Mouse (Mus musculus) embryonic facial prominence, embryonic 13.5 days (tissue): Measurements from ENCODE around the gene Lyl1. TPM values are rescaled to one million over a fixed set of nuclear protein-coding genes. Genes with fewer than 3 reads are reported as not detected.

Source experiments
- ATAC-seq: fragments of 200-750 bp; cut with Nextera tagmentation; 2 replicates; pipeline ENCODE4 v1.8.0; 2017; ENCODE audit warnings: low read depth; ENCODE audit not compliant: insufficient number of reproducible peaks, insufficient read depth, low FRiP score, low TSS enrichment
- H3K27ac ChIP-seq: fragments of 300-500 bp; sonication (generic); 2 replicates; pipeline ENCODE4 v1.5.1; 2015; ENCODE audit warnings: moderate library complexity, mild to moderate bottlenecking, inconsistent platforms
- H3K27me3 ChIP-seq: fragments of 300-500 bp; sonication (generic); 2 replicates; pipeline ENCODE4 v1.6.1; 2015; ENCODE audit warnings: mild to moderate bottlenecking, inconsistent platforms
- H3K36me3 ChIP-seq: fragments of 300-500 bp; sonication (generic); 2 replicates; pipeline ENCODE4 v1.6.1; 2015; ENCODE audit warnings: mild to moderate bottlenecking, inconsistent platforms
- H3K4me1 ChIP-seq: fragments of 300-500 bp; sonication (generic); 2 replicates; pipeline ENCODE4 v1.6.1; 2015; ENCODE audit warnings: inconsistent platforms
- H3K4me2 ChIP-seq: fragments of 300-500 bp; sonication (generic); 2 replicates; pipeline ENCODE4 v1.6.1; 2015; ENCODE audit warnings: moderate library complexity, mild to moderate bottlenecking, inconsistent platforms
- H3K4me3 ChIP-seq: fragments of 300-500 bp; sonication (generic); 2 replicates; pipeline ENCODE4 v1.5.1; 2015; ENCODE audit warnings: mild to moderate bottlenecking, inconsistent platforms
- H3K9ac ChIP-seq: fragments of 300-500 bp; sonication (generic); 2 replicates; pipeline ENCODE4 v1.6.1; 2015; ENCODE audit warnings: mild to moderate bottlenecking, inconsistent platforms
- H3K9me3 ChIP-seq: fragments of 300-500 bp; sonication (generic); 2 replicates; pipeline ENCODE4 v1.6.1; 2016; ENCODE audit warnings: inconsistent platforms
- WGBS: fragments of 180-500 bp; shearing (Covaris S2); methylation state at CpG from one replicate; pipeline ENCODE4 v1.1.7; 2015; ENCODE audit warnings: mixed read lengths; 5-methylcytosine and 5-hydroxymethylcytosine counted together
- polyA plus RNA-seq: library from polyadenylated mRNA; unstranded; fragments of >200 nt; fragmentation: Nextera tagmentation; extraction: Ambion mirVana; gene quantifications from 2 replicates; pipeline ENCODE4 v1.2.1, GENCODE M21; 2015

Lyl1 gene
- polyA plus RNA-seq, 1 experiment from 2014 or later = 4.8 TPM

- Histone ChIP-seq H3K9me3 (no peaks in the 10 kb centered on the region), H3K4me1 (peaks cover 91% of the 10 kb centered on the region), H3K4me2 (0 out of 2 replicates have a peak overlapping the region, but pooled peaks have one; percentile 7), H3K27ac (peak overlapping the region; percentile 99), H3K27me3 (peaks cover 40% of the 10 kb centered on the region), H3K9ac (peak overlapping the region; percentile 65; the same call in 1 of the 2 replicates), H3K36me3 (no peaks in the 10 kb centered on the region), H3K4me3 (no peak overlapping the region)
- ATAC-seq = no peak
- 39% methylated on average over 10 of the region's 10 CpGs for WGBS
Observed at GRCm38 (mm10) chr8:84738715-84739400, 37.6 kb downstream of the Lyl1 start.

GRCm38 (mm10) chr8:84739401-84739742, 38.1 kb downstream of the Lyl1 start:
- ATAC-seq = no peak
- 13% methylated on average over 1 of the region's 1 CpGs for WGBS
- H3K27ac ChIP-seq = peak overlapping the region; percentile 99
- H3K4me1 ChIP-seq = peaks cover 91% of the 10 kb centered on the region
- 0 out of 2 replicates have a peak overlapping the region, but pooled peaks have one; percentile 12 for H3K9ac ChIP-seq
- H3K4me2 ChIP-seq = 0 out of 2 replicates have a peak overlapping the region, but pooled peaks have one; percentile 7
- H3K27me3 ChIP-seq = peaks cover 40% of the 10 kb centered on the region
- H3K9me3 ChIP-seq = no peaks in the 10 kb centered on the region
- no peak overlapping the region for H3K4me3 ChIP-seq
- H3K36me3 ChIP-seq = no peaks in the 10 kb centered on the region

GRCm38 (mm10) chr8:84740895-84741843, 39.9 kb downstream of the Lyl1 start:
- no peaks in the 10 kb centered on the region for H3K36me3 ChIP-seq
- whole genome bisulfite sequencing = 26% methylated on average over 13 of the region's 13 CpGs
- no peak for ATAC-seq
- peak overlapping the region; percentile 55 for H3K4me2 ChIP-seq
- H3K27ac ChIP-seq = peak overlapping the region; percentile 99
- H3K27me3 ChIP-seq = peaks cover 38% of the 10 kb centered on the region
- no peak overlapping the region for H3K4me3 ChIP-seq
- peak overlapping the region; percentile 58; the same call in 1 of the 2 replicates for H3K9ac ChIP-seq
- H3K9me3 ChIP-seq = no peaks in the 10 kb centered on the region
- H3K4me1 ChIP-seq = peaks cover 97% of the 10 kb centered on the region

- no peaks in the 10 kb centered on the region for H3K9me3 ChIP-seq
- 3% methylated on average over 32 of the region's 32 CpGs for WGBS
- peaks cover 43% of the 10 kb centered on the region for H3K27me3 ChIP-seq
- H3K36me3 ChIP-seq = no peaks in the 10 kb centered on the region
- peak overlapping the region; percentile 55 for H3K4me2 ChIP-seq
- H3K4me1 ChIP-seq = peaks cover 100% of the 10 kb centered on the region
- H3K27ac ChIP-seq = peak overlapping the region; percentile 99
- peak; percentile 79 for ATAC-seq
- H3K9ac ChIP-seq = peak overlapping the region; percentile 58
- H3K4me3 ChIP-seq = peak overlapping the region; percentile 23
Observed at GRCm38 (mm10) chr8:84742171-84743053, 41.2 kb downstream of the Lyl1 start.

GRCm38 (mm10) chr8:84743054-84743415, 41.8 kb downstream of the Lyl1 start:
- no peak for ATAC-seq
- peaks cover 45% of the 10 kb centered on the region for H3K27me3 ChIP-seq
- peak overlapping the region; percentile 55 for H3K4me2 ChIP-seq

GRCm38 (mm10) chr8:84743517-84744420, 42.5 kb downstream of the Lyl1 start:
- H3K4me1 ChIP-seq = peaks cover 99% of the 10 kb centered on the region
- WGBS = 7% methylated on average over 15 of the region's 17 CpGs
- ATAC-seq = peak; percentile 29; the same call in 1 of the 2 replicates
- H3K27ac ChIP-seq = peak overlapping the region; percentile 99
- H3K9me3 ChIP-seq = no peaks in the 10 kb centered on the region
- H3K4me2 ChIP-seq = peak overlapping the region; percentile 55
- H3K9ac ChIP-seq = peak overlapping the region; percentile 58
- H3K4me3 ChIP-seq = peak overlapping the region; percentile 23; the same call in 1 of the 2 replicates
- H3K36me3 ChIP-seq = no peaks in the 10 kb centered on the region
- peaks cover 40% of the 10 kb centered on the region for H3K27me3 ChIP-seq

More at GRCm38 (mm10) chr8:84743054-84743415, 41.8 kb downstream of the Lyl1 start:
- 2% methylated on average over 10 of the region's 10 CpGs for WGBS
- peak overlapping the region; percentile 58; the same call in 1 of the 2 replicates for H3K9ac ChIP-seq
- H3K4me1 ChIP-seq = peaks cover 99% of the 10 kb centered on the region
- H3K27ac ChIP-seq = peak overlapping the region; percentile 99
- peak overlapping the region; percentile 23 for H3K4me3 ChIP-seq
- H3K9me3 ChIP-seq = no peaks in the 10 kb centered on the region
- no peaks in the 10 kb centered on the region for H3K36me3 ChIP-seq

GRCm38 (mm10) chr8:84745032-84745925, 44.0 kb downstream of the Lyl1 start:
- ATAC-seq = no peak
- Histone ChIP-seq H3K36me3 (0 out of 2 replicates have a peak, but pooled peaks cover 3% of the 10 kb centered on the region), H3K27ac (peak overlapping the region; percentile 99), H3K4me3 (no peak overlapping the region), H3K9ac (peak overlapping the region; percentile 52), H3K4me1 (peaks cover 98% of the 10 kb centered on the region), H3K9me3 (no peaks in the 10 kb centered on the region), H3K27me3 (peaks cover 32% of the 10 kb centered on the region), H3K4me2 (peak overlapping the region; percentile 55)
- 8% methylated on average over 17 of the region's 17 CpGs for WGBS

- Histone ChIP-seq H3K27ac (peak overlapping the region; percentile 88), H3K36me3 (peaks cover 22% of the 10 kb centered on the region), H3K9me3 (no peaks in the 10 kb centered on the region), H3K4me2 (0 out of 2 replicates have a peak overlapping the region, but pooled peaks have one; percentile 0), H3K9ac (peak overlapping the region; percentile 41; the same call in 1 of the 2 replicates), H3K4me1 (peaks cover 93% of the 10 kb centered on the region), H3K27me3 (peaks cover 64% of the 10 kb centered on the region), H3K4me3 (no peak overlapping the region)
- ATAC-seq = 0 out of 2 replicates have a peak, but pooled peaks have one; percentile 15
- WGBS = 46% methylated on average over 16 of the region's 16 CpGs
Observed at GRCm38 (mm10) chr8:84749519-84749918, 48.3 kb downstream of the Lyl1 start.

GRCm38 (mm10) chr8:84752734-84753582, 51.7 kb downstream of the Lyl1 start:
- peaks cover 71% of the 10 kb centered on the region for H3K27me3 ChIP-seq
- 64% methylated on average over 6 of the region's 6 CpGs for WGBS
- peaks cover 66% of the 10 kb centered on the region for H3K4me1 ChIP-seq
- no peak overlapping the region for H3K27ac ChIP-seq
- H3K36me3 ChIP-seq = peaks cover 40% of the 10 kb centered on the region
- no peak overlapping the region for H3K4me3 ChIP-seq
- no peak overlapping the region for H3K9ac ChIP-seq
- H3K4me2 ChIP-seq = no peak overlapping the region
- no peak for ATAC-seq
- no peaks in the 10 kb centered on the region for H3K9me3 ChIP-seq
